Mouse (Mus musculus) layer of hippocampus, adult 11-12 months (tissue): Measurements from ENCODE around the gene Ttll6.

Experiments used
- DNase-seq: peaks from one replicate; pipeline ENCODE4 v3.0.0; 2022; ENCODE audit warnings: low spot score

The Ttll6 gene

DNA sequence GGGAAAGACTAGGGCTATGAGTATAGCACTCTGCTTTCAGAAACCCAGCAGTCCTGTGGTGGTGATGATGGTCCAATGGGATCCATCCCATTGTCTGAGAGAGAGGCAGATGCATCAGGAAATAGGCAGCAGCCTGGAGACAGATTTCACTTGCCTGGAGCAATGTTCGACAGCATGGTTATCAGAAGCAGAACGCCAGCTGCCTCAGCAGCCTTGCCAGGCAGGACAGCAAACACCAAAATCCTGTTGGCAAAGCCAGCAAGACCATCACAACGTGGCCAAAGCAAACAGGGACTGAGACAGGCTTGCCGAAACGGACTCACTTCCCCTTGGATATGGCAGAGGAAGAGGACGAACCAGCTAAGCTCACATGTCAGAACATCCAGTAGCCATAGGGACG is 35.4 kb downstream of the Ttll6 start:
- no peak for DNase-seq

GRCm38 (mm10) chr11:96170711-96171379 is 37.3 kb downstream of the Ttll6 start:
- DNase-seq = no peak

DNA sequence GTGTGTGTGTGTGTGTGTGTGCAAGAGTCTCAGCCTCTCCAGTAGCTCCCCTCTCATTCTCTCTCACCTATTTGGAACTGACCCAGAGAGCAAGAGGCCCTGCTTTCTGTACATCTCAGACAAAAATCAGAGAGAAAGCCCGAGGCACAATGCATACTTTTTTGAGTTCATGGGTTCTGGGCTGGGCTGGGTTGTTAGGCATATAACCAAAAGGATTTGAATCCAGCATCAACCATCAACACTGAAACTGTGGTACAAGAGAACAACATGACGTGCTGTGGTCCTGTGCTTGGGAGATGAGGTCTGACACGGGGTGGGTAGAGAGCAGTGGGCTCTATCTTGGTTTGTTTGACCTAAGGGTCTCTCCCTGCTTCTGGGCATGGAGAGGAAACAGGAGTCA is 38.0 kb downstream of the Ttll6 start:
- no peak for DNase-seq

DNA sequence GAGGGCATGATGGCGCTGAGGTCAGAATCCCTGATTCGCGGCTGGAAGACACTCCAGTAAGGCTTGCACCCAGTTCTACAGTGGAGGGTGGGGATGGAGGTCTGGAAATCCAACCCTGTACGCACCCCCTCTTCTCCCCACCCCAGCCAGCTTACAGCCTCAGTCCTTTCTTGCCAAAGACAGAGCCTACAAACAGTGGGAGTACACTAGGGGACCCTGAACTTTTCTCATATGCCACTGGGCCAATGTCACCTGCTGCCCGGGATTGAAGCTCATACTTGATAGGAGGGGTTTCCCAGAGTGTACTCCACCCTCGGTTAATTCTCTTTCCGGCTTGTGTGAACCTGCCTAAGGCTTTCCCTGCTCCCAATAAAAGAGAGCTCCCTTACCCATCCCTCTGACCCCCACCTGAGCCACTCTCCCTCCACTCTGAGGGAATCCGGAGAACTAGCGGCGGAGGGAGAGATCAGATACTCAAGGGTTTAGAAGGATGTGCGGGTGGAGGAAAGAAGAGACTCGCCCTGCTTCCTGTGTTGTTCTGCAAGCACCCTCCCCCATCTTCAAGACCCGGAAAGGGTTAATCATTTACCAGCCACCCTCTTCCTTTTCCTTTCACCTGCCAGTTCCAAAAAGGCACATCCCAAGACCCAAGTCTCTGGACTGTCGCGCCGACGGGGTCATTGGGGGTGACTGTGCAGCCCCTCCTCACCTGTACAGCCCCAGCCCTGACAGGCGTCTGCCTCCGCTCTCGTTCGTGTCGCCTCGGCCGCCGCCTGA is 39.1 kb downstream of the Ttll6 start:
- no peak for DNase-seq

- no peak for DNase-seq
These were observed 39.8 kb downstream of the Ttll6 start for GRCm38 (mm10) chr11:96173288-96173840.

- DNase-seq = no peak
These were observed 41.3 kb downstream of the Ttll6 start for GRCm38 (mm10) chr11:96174881-96175280.

DNA sequence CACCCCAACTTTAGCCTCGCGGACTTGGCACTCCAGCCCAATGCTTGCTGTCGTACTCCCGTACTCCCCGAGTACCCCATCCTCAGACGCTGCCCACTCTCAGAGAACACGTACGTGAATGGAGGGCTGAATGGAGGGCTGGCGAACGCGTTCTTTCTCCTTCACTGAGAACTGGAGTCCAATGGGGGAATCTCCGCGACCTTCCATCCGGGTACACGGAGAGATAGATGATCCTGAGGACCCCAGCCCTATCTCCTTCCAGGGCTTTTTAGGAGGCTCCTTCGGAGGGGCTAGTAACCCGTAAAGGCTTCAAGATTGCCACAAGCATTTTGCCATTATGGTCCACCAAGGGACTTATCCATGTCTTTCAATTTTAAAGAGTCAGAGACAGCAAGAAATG is 41.9 kb downstream of the Ttll6 start:
- DNase-seq = no peak

DNA sequence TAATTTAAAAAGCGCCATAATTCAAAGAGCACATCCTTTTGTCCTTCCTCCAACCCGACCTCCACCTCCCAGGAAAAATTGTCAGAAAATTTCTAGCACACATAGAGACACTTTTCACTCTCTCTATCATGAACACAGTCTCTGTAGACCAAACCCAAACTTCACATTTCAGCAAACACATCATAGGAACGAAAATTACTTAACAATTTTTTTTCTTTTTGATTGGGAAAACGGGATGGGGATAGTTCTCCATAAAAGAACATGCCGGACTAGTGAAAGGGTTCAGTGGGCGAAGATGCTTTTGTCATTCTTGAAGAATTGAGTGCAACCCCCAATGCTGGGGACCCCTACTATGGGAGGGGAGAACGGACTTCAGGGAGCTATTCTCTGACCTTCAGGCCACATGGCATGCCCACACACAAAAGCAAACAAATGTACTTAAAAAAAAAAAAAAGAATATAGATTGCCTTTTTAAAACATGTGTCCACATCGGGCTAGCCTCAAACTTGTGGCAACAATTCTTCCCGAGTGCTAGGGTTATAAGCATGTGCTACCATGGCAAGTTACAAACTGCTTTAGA is 42.5 kb downstream of the Ttll6 start:
- DNase-seq = no peak

DNA sequence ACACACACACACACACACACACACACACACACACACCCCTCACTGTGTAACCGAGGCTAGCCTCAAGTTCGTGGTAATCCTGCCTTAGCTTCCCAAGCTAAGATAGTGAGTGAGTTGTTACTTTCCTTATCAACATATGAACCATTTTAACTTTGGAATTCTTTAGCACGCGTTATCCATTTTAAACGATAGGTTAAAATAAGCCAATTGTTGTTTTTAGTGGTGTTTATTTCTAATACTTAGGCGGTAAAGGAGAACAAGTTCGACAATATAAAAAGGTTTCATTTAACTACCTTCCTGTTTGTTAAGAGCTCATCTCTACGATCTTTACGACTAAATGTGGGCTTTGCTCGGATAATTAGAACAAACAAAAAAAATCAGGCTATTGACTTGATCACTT is 43.3 kb downstream of the Ttll6 start:
- no peak for DNase-seq

- no peak for DNase-seq
These were observed 44.1 kb downstream of the Ttll6 start for GRCm38 (mm10) chr11:96177546-96178174.

DNA sequence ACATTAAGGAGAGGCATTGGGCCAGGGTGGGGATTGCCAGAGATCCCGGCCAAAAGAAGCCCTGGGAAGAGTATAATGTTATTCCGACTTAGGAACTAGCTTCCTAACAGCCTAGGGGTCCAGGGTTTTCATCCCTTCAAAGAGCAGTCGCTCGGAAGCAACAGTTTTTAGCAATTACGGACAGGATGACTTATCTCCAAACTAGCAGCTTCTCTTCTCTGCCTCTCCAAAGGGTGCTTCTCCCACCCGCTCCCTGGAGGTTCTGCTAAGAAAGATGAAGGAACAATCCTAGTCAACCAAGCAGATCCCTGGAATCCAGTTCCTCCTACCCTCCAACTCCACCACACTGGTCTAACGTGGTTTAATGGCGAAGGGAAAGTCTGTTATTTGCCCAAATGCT is 44.8 kb downstream of the Ttll6 start:
- DNase-seq = no peak

- DNase-seq = no peak
These were observed 45.4 kb downstream of the Ttll6 start for GRCm38 (mm10) chr11:96178911-96179503.

DNA sequence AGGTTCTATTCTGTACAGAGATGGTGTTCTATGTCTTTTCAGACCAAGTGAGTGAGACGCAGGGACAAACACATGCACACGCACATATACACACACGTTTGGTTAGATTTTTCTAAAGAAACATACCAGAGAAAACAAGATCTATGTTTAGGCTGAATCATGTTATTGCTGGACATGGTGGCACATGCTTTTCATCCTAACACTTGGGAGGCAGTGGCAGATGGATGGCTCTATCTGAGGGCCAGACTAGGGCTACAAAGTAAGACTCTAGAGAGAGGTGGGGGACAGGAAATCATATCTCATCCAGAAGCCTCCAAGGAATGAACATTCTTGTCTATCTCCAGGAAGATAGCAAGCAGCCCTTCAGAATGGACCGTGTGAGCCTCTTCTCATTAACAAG is 47.5 kb downstream of the Ttll6 start:
- DNase-seq = no peak

DNA sequence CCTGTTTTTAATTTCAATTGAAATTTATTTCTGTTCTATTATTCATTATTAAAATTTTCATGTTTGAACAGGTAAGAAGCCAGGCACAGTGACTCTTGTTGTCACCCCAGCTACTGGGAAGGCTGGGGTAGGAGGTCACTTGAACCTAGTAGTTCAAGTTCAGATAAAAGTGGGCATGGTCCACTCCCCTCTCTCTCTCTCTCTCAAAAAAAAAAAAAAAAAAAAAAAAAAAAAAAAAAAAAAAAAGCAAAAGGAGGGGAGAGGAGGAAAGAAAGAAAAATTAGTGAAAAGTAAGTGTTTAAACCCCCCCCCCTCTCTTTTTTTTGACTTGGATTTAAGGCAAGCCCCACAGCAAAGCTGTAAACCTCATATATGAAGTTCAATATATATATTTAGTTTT is 50.6 kb downstream of the Ttll6 start:
- DNase-seq = no peak

DNA sequence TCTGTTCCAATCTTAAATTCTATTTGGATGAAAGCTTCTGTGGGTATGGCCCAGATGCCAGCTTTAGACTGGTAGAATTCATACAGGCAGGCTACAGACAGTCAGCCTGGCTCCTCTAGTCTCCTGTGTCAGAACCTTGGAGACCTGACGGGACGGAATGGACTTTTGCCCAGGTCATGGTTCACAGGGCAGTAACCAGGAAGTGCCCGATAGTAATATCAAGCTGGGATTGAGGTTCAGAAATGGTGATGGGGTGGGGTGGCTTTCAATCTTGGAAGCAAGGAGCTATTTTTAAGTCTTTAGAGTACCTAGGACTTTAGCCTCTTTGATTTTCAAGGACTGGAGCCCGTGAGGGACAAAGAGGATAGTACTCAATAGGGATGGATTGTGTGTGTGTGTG is 53.7 kb downstream of the Ttll6 start:
- no peak for DNase-seq

- no peak for DNase-seq
These were observed 56.4 kb downstream of the Ttll6 start for GRCm38 (mm10) chr11:96189810-96190522.

DNA sequence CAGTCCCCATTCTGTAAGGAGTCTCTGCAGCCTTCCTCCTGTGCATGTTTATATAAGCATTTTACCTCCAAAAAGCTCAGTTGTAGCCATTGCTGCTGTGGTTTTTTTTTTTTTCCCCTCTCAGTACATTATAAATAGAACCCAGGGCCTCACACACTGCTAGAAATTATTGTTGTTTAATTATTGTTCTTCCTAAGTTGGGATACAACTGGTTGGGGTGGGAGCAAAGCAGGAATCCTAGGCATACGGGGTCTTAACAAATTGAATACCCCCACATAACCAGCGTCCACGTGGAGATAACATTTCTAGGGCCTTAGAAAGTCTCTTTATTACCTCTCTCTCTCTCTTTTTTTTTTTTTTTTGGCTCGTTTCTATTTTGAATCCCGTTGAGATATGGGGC is 57.5 kb downstream of the Ttll6 start:
- no peak for DNase-seq

- DNase-seq = no peak
These were observed 60.2 kb downstream of the Ttll6 start, which contains the start of gene Hoxb13 for GRCm38 (mm10) chr11:96193521-96194400. Hoxb13 (plus strand) TSS chr11:96194316.

DNA sequence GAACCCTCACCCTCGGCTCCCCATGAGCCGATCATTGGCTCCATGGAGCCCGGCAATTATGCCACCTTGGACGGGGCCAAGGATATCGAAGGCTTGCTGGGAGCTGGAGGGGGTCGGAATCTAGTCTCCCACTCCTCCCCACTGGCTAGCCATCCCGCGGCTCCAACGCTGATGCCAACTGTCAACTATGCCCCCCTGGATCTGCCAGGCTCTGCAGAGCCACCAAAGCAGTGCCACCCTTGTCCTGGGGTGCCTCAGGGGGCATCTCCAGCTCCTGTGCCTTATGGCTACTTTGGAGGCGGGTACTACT is 60.8 kb downstream of the Ttll6 start:
- DNase-seq = no peak

DNA sequence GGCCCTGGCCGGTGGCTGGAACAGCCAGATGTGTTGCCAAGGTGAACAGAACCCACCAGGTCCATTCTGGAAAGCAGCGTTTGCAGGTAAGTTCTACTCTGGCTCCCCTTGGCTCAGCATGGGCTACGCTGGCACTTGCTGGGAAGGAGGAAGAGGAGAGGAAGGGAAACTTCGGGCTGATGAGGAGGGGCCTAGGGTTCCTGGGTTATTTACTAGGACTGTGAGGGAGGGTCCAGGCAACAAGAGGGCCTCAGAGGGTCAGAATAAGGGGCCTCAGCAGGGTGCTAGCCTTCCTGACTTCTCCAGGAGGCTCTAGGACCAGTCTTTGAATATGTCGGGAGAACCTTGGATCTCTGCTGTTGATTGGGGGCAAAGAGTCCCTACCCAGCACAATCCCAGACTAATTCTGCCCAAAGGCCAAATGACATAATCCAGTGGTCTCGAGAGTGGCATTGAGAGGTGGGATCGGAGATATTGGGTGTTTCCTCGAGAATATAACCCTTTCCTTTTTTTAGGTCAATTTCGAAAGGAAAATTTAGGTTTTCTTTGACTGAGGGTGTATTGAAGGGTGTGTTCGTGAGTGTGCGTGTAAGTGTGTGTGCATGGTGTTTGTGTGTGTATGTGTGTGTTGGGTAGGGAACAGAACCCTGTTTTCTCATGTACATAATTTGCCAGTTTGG is 61.5 kb downstream of the Ttll6 start:
- DNase-seq = no peak
